In the genomic region with DNA sequence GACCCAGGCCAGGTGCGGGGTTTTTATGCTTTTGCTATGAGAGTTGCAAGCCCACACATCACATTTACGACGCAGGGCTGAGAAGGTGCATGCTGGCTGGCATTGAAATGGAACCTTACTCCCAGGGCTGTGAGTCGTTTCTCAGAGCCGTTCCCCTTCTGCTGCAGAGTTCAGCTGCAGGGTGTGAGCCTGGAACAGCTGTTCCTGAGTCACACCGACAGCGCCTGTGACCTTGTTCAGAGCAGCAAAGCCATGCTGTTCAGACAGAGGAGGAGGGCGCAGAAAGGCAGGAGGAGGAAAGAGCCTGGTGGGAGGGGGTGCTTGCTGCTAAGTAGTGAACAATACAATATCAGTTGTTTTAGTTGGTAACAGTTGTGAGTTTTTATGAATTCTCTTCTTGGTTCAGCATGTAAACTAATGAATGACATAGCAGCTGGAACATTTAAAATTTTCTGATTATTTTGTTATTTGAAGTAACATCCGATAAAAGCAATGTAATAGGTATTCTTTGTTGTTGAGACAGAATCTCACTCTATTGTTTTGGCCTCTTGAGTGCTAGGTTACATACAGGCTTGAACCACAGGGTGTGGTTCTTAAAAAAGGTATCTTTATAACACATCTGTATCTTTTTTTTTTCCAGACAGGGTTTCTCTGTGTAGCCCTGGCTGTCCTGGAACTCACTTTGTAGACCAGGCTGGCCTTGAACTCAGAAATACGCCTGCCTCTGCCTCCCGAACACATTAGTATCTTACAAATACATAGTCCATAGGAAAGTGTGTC, we compare ENCODE assay signal across 11 mouse cellular contexts. TPM values are rescaled to one million over a fixed set of nuclear protein-coding genes. Genes with fewer than 3 reads are reported as not detected.
DNase-seq lines count a peak whose midpoint lies in the region; ATAC-seq and TF ChIP-seq lines count a peak whose summit lies in the region.
"Had no signal": no experiment of that assay in that cellular context is flagged by ENCODE, and none has a peak within 500 bp of the region (broad histone marks: within the 10 kb centered on the region; RNA-seq: fewer than 3 reads in every experiment).

No protein-coding gene starts in this region.

- no peak overlapping the region for H3K27ac ChIP-seq in kidney, embryonic 16.5 days (ENCODE audit: low read length)
- H3K27ac ChIP-seq in lung, postnatal 0 days (ENCODE audit: low read length) = no peak overlapping the region
- H3K27ac ChIP-seq: stomach, postnatal 0 days had no signal

- H3K4me2 ChIP-seq in kidney, embryonic 16.5 days (replicated peaks; ENCODE audit: low read depth, low read length) = no peak overlapping the region
- H3K4me2 ChIP-seq in lung, postnatal 0 days (replicated peaks; ENCODE audit: low read depth, low read length) = no peak overlapping the region
- H3K4me2 ChIP-seq: heart, embryonic 11.5 days had no signal

- H3K4me3 ChIP-seq in kidney, embryonic 16.5 days (ENCODE audit: low read length) = no peak overlapping the region
- no peak overlapping the region for H3K4me3 ChIP-seq in lung, postnatal 0 days (ENCODE audit: low read depth, low read length)

- DNase-seq in kidney, postnatal 4 days = no peak
- peak; percentile 40 for DNase-seq in MN1 (ENCODE audit: low spot score)
- peak; percentile 80 for DNase-seq in brain, adult 2 months (ENCODE audit: low read depth, low spot score)
- no peak for DNase-seq in cerebellum, postnatal 36 days
- DNase-seq in lung, postnatal 0 days (ENCODE audit: low spot score) = no peak
- DNase-seq: cerebellum, adult 9-10 months; kidney, adult 8-10 months had no signal

- ATAC-seq in kidney, embryonic 16.5 days (ENCODE audit: low FRiP score, low TSS enrichment) = 0 out of 2 replicates have a peak, but pooled peaks have one; percentile 42
- ATAC-seq in megakaryocyte-erythroid progenitor cell, adult 5-6 weeks (replicated peaks; ENCODE audit: low FRiP score, low TSS enrichment, poor library complexity, severe bottlenecking) = peak; percentile 63
- no peak for ATAC-seq in lung, postnatal 0 days

- H3K9ac ChIP-seq in kidney, embryonic 16.5 days (replicated peaks; ENCODE audit: low read length) = no peak overlapping the region
- H3K9ac ChIP-seq in lung, postnatal 0 days (replicated peaks; ENCODE audit: low read depth) = no peak overlapping the region

- H3K36me3 ChIP-seq in kidney, embryonic 16.5 days (ENCODE audit: insufficient read depth, low read length) = peaks cover 70% of the 10 kb centered on the region
- peaks cover 22% of the 10 kb centered on the region; the same call in 1 of the 2 replicates for H3K36me3 ChIP-seq in lung, postnatal 0 days (ENCODE audit: insufficient read depth, low read length)

- H3K27me3 ChIP-seq in kidney, embryonic 16.5 days (ENCODE audit: insufficient read depth, low read length) = no peaks in the 10 kb centered on the region
- H3K27me3 ChIP-seq in lung, postnatal 0 days (replicated peaks; ENCODE audit: insufficient read depth, low read length) = no peaks in the 10 kb centered on the region

- no peak for TF ChIP-seq CTCF in lung, postnatal 0 days (IDR thresholded peaks at IDR 0.05)

- no peak for TF ChIP-seq EP300 in lung, postnatal 0 days (IDR thresholded peaks at IDR 0.05)

- H3K9me3 ChIP-seq in kidney, embryonic 16.5 days (ENCODE audit: low read length) = no peaks in the 10 kb centered on the region
- H3K9me3 ChIP-seq in lung, postnatal 0 days (ENCODE audit: low read length) = no peaks in the 10 kb centered on the region

- H3K4me1 ChIP-seq in kidney, embryonic 16.5 days (ENCODE audit: insufficient read depth, low read length) = no peaks in the 10 kb centered on the region
- H3K4me1 ChIP-seq in lung, postnatal 0 days (ENCODE audit: insufficient read depth, low read depth, low read length) = no peaks in the 10 kb centered on the region

- WGBS in kidney, embryonic 16.5 days = 62% methylated on average over 11 of the region's 11 CpGs
- 87% methylated on average over 11 of the region's 11 CpGs for WGBS in lung, postnatal 0 days

RNA-seq across cellular contexts. Expression of a gene that starts 23.8 kb away (rescaled TPM):
- polyA plus RNA-seq in kidney, embryonic 16.5 days (2015; fragmentation: Nextera tagmentation; extraction: Ambion mirVana) = 40.5 and 48.0 TPM in 2 replicates
- total RNA-seq in megakaryocyte-erythroid progenitor cell, adult 5-6 weeks (2014; fragmentation: Nextera tagmentation) = 60.3 and 69.9 TPM in 2 replicates
- total RNA-seq in megakaryocyte-erythroid progenitor cell, adult 5-6 weeks (2017) = 24.3 and 32.3 TPM in 2 replicates
- 9.7 and 10.3 TPM in 2 replicates for polyA plus RNA-seq in lung, postnatal 0 days (2015; fragmentation: Nextera tagmentation; extraction: Ambion mirVana)

RNA-seq across cellular contexts. Expression of a gene that starts 23.9 kb away (rescaled TPM):
- 29.1 and 40.2 TPM in 2 replicates for polyA plus RNA-seq in kidney, embryonic 16.5 days (2015; fragmentation: Nextera tagmentation; extraction: Ambion mirVana)
- 57.4 and 67.7 TPM in 2 replicates for total RNA-seq in megakaryocyte-erythroid progenitor cell, adult 5-6 weeks (2014; fragmentation: Nextera tagmentation)
- total RNA-seq in megakaryocyte-erythroid progenitor cell, adult 5-6 weeks (2017) = 37.9 and 46.0 TPM in 2 replicates
- polyA plus RNA-seq in lung, postnatal 0 days (2015; fragmentation: Nextera tagmentation; extraction: Ambion mirVana) = 17.4 and 17.7 TPM in 2 replicates

Comparison
In these comparisons a context has a peak if more than half of its experiments do, and no peak if none do; other contexts are left out.
1. DNase-seq: peak in MN1 (single experiment) and brain, adult 2 months (single experiment); none in kidney, postnatal 4 days (0 of 2), cerebellum, postnatal 36 days (0 of 2) and lung, postnatal 0 days (single experiment).